Mouse (Mus musculus) neural tube, embryonic 14.5 days (tissue): ENCODE results near the gene Myo18a. TPM values are rescaled to one million over a fixed set of nuclear protein-coding genes. Genes with fewer than 3 reads are reported as not detected.

Source experiments
- ATAC-seq: fragments of 200-750 bp; cut with Nextera tagmentation; 2 replicates; pipeline ENCODE4 v1.8.0; 2017; ENCODE audit warnings: low read depth, mild to moderate bottlenecking, moderate TSS enrichment, moderate library complexity
- H3K27ac ChIP-seq: fragments of 300-500 bp; sonication (generic); 2 replicates; pipeline ENCODE4 v1.5.1; 2014; ENCODE audit warnings: low read depth, mild to moderate bottlenecking, control low read depth, low read length, moderate library complexity, mixed read lengths
- H3K27me3 ChIP-seq: fragments of 300-500 bp; sonication (generic); 2 replicates; pipeline ENCODE4 v1.6.1; 2014; ENCODE audit warnings: low read length; ENCODE audit not compliant: control insufficient read depth, insufficient read depth
- H3K36me3 ChIP-seq: fragments of 300-500 bp; sonication (generic); 2 replicates; pipeline ENCODE4 v1.6.1; 2014; ENCODE audit warnings: low read length, mixed read lengths; ENCODE audit not compliant: control insufficient read depth, insufficient read depth
- H3K4me1 ChIP-seq: fragments of 300-500 bp; sonication (generic); 2 replicates; pipeline ENCODE4 v1.6.1; 2014; ENCODE audit warnings: low read length; ENCODE audit not compliant: control insufficient read depth, insufficient read depth
- H3K4me2 ChIP-seq: fragments of 300-500 bp; sonication (generic); 2 replicates; pipeline ENCODE4 v1.6.1; 2014; ENCODE audit warnings: mild to moderate bottlenecking, low read depth, low read length, control low read depth
- H3K4me3 ChIP-seq: fragments of 300-500 bp; sonication (generic); 2 replicates; pipeline ENCODE4 v1.5.1; 2014; ENCODE audit warnings: low read depth, low read length, control low read depth, mixed read lengths
- H3K9ac ChIP-seq: fragments of 300-500 bp; sonication (generic); replicated peaks from 2 replicates; pipeline ENCODE4 v1.6.1; 2014; ENCODE audit warnings: low read depth, mild to moderate bottlenecking, control low read depth, low read length, mixed read lengths
- H3K9me3 ChIP-seq: fragments of 300-500 bp; sonication (generic); 2 replicates; pipeline ENCODE4 v1.6.1; 2016; ENCODE audit warnings: low read length; ENCODE audit not compliant: control insufficient read depth
- WGBS: fragments of 180-500 bp; shearing (Covaris S2); extraction: QIAGEN DNeasy Blood & Tissue Kit; methylation state at CpG from one replicate; pipeline ENCODE4 v1.1.7; 2014; 5-methylcytosine and 5-hydroxymethylcytosine counted together
- polyA plus RNA-seq: library from polyadenylated mRNA; unstranded; fragments of >200 nt; fragmentation: Nextera tagmentation; extraction: Ambion mirVana; gene quantifications from 2 replicates; pipeline ENCODE4 v1.2.1, GENCODE M21; 2014

Gene Myo18a
- polyA plus RNA-seq, 1 experiment from 2014 or later, result 35.7 TPM

GRCm38 (mm10) chr11:77896820-77897805, 134.1 kb downstream of the Myo18a start:
- Histone ChIP-seq H3K9me3 (no peaks in the 10 kb centered on the region), H3K4me2 (peak overlapping the region; percentile 22), H3K4me3 (no peak overlapping the region), H3K9ac (peak overlapping the region; percentile 37; the same call in 1 of the 2 replicates), H3K4me1 (peaks cover 48% of the 10 kb centered on the region), H3K27me3 (no peaks in the 10 kb centered on the region; the same call in 1 of the 2 replicates), H3K27ac (peak overlapping the region; percentile 80), H3K36me3 (no peaks in the 10 kb centered on the region)
- 20% methylated on average over 23 of the region's 23 CpGs for WGBS
- no peak for ATAC-seq

GRCm38 (mm10) chr11:77900187-77900586, 137.1 kb downstream of the Myo18a start:
- H3K4me1 ChIP-seq, result peaks cover 29% of the 10 kb centered on the region
- no peak overlapping the region for H3K4me2 ChIP-seq
- H3K9me3 ChIP-seq, result no peaks in the 10 kb centered on the region
- 86% methylated on average over 3 of the region's 3 CpGs for WGBS
- no peak overlapping the region for H3K27ac ChIP-seq
- no peaks in the 10 kb centered on the region for H3K36me3 ChIP-seq
- no peak for ATAC-seq
- no peak overlapping the region for H3K4me3 ChIP-seq
- no peak overlapping the region for H3K9ac ChIP-seq
- H3K27me3 ChIP-seq, result no peaks in the 10 kb centered on the region; the same call in 1 of the 2 replicates

DNA sequence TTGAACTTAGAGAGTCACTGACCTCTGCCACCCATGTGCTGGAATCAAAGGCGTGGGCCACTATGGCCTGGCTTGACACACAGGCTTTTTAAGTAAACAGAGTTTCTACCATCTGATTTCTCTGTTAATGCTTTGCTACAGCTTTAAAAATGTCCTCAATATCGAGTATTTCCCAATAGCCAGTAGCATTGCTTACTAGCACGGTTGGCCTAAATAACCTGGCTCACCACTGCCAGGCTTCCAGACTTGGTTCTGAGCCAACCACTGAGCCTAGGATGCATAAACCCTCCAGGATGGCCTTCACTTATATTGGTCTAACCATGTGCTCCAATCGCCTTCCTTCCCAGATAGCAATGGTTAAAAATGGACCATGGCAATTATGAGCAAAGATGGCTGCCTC, 137.7 kb downstream of the Myo18a start:
- no peak for ATAC-seq

GRCm38 (mm10) chr11:77901366-77901765, 138.3 kb downstream of the Myo18a start:
- 60% methylated on average over 5 of the region's 5 CpGs for WGBS
- Histone ChIP-seq H3K9ac (no peak overlapping the region), H3K27ac (no peak overlapping the region; the same call in 1 of the 2 replicates), H3K4me2 (no peak overlapping the region), H3K9me3 (no peaks in the 10 kb centered on the region), H3K27me3 (no peaks in the 10 kb centered on the region; the same call in 1 of the 2 replicates), H3K4me3 (no peak overlapping the region), H3K4me1 (peaks cover 18% of the 10 kb centered on the region), H3K36me3 (no peaks in the 10 kb centered on the region)
- no peak for ATAC-seq

More for the DNA sequence above, 137.7 kb downstream of the Myo18a start:
- H3K9me3 ChIP-seq, result no peaks in the 10 kb centered on the region
- no peak overlapping the region for H3K4me2 ChIP-seq
- 87% methylated on average over 4 of the region's 4 CpGs for WGBS
- H3K9ac ChIP-seq, result no peak overlapping the region
- no peak overlapping the region for H3K4me3 ChIP-seq
- H3K27me3 ChIP-seq, result no peaks in the 10 kb centered on the region; the same call in 1 of the 2 replicates
- no peak overlapping the region for H3K27ac ChIP-seq
- H3K36me3 ChIP-seq, result no peaks in the 10 kb centered on the region
- H3K4me1 ChIP-seq, result peaks cover 24% of the 10 kb centered on the region

DNA sequence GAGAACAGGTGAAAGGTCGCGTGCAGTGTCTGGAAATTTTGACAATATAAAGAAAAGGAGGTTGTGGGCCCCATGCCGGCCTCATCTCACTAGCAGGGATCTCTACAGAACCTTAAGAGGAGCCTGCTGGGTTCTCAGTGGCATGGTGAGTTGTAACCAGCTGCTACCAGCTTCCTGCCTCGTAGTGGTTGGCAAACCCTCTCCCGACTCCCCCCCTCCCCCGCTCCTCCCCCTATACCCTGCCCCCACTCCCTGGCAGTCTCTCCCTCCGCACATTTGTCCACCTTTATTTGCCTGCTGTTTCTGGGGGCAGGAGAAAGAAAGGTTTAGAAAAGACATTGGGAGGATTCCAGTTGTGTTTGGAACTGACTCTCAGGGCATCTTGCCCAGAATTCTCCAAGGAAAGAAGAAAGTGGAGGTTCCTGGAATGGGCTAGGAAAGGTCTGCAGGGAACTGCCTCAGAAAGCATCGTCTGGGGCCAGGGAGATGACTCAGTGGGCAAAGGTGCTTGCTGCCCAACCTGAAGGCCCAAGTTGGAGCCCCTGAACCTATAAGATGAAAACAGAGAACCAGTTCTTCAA, 138.8 kb downstream of the Myo18a start:
- 39% methylated on average over 8 of the region's 8 CpGs for WGBS
- H3K27ac ChIP-seq, result no peak overlapping the region; the same call in 1 of the 2 replicates
- no peaks in the 10 kb centered on the region for H3K36me3 ChIP-seq
- H3K4me2 ChIP-seq, result no peak overlapping the region
- H3K9ac ChIP-seq, result no peak overlapping the region
- no peaks in the 10 kb centered on the region; the same call in 1 of the 2 replicates for H3K27me3 ChIP-seq
- ATAC-seq, result no peak; the same call in 1 of the 2 replicates
- no peaks in the 10 kb centered on the region for H3K9me3 ChIP-seq
- H3K4me3 ChIP-seq, result no peak overlapping the region
- H3K4me1 ChIP-seq, result peaks cover 13% of the 10 kb centered on the region

DNA sequence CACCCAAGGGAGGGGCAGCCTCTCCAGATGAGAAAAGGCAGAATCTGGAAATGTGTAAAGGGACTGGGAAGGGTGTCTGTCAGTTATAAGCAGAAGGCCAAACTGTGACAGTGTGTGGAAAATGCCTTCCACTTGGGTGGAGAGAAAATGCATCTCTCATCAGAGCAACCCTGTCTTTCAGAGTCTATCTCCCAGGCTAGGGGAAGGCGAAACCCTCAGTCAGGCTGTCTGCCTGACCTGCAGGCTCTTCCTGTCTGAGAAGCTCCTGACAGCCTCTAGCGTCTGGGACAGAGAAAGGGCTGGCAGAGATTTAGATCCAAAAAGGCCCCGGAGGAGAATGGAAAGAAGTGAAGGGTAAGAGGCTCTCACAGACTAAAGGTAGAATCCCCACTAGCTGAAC, 140.7 kb downstream of the Myo18a start:
- no peak overlapping the region for H3K4me3 ChIP-seq
- H3K27me3 ChIP-seq, result no peaks in the 10 kb centered on the region
- peak overlapping the region; percentile 30; the same call in 1 of the 2 replicates for H3K27ac ChIP-seq
- H3K4me2 ChIP-seq, result no peak overlapping the region
- H3K9ac ChIP-seq, result no peak overlapping the region
- no peaks in the 10 kb centered on the region for H3K36me3 ChIP-seq
- 38% methylated on average over 3 of the region's 3 CpGs for WGBS
- H3K4me1 ChIP-seq, result no peaks in the 10 kb centered on the region; the same call in none of the 2 replicates
- H3K9me3 ChIP-seq, result no peaks in the 10 kb centered on the region
- no peak for ATAC-seq

DNA sequence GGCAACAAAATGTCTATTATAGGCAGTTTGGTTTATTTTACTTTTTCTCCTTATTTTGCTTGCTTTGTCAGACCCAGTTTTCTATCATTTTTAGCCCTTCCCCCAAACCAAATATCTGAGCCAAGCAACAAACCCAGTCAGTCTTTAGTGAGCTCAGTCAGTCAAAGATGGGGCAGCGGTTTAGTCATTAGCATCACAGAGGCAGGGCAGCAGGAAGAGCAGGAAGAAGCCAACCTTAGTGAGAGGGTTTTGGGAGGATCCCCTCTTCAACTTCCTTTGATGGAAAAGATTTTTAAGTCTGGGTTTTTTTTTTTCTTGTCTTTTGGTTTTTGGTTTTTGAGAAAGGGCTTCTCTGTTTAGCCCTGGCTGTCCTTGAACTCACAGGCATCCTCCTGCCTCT, 141.7 kb downstream of the Myo18a start:
- ATAC-seq, result no peak
- Histone ChIP-seq H3K4me1 (no peaks in the 10 kb centered on the region; the same call in none of the 2 replicates), H3K36me3 (no peaks in the 10 kb centered on the region), H3K27ac (no peak overlapping the region), H3K9me3 (no peaks in the 10 kb centered on the region), H3K4me2 (no peak overlapping the region), H3K9ac (no peak overlapping the region), H3K27me3 (no peaks in the 10 kb centered on the region), H3K4me3 (no peak overlapping the region)
- 30% methylated on average over 1 of the region's 1 CpGs for WGBS

- no peaks in the 10 kb centered on the region for H3K9me3 ChIP-seq
- no peak overlapping the region; the same call in 1 of the 2 replicates for H3K4me2 ChIP-seq
- no peaks in the 10 kb centered on the region for H3K36me3 ChIP-seq
- H3K27me3 ChIP-seq, result no peaks in the 10 kb centered on the region
- H3K9ac ChIP-seq, result no peak overlapping the region
- H3K4me1 ChIP-seq, result no peaks in the 10 kb centered on the region; the same call in none of the 2 replicates
- H3K4me3 ChIP-seq, result no peak overlapping the region
- ATAC-seq, result no peak
- peak overlapping the region; percentile 63; the same call in 1 of the 2 replicates for H3K27ac ChIP-seq
- WGBS, result 38% methylated on average over 19 of the region's 19 CpGs
Measured at GRCm38 (mm10) chr11:77906097-77906687, 143.1 kb downstream of the Myo18a start.
